ENCODE assay signal across 11 mouse cellular contexts in genomic region chr13:36367712-36368491, GRCm38 (mm10).
DNase-seq lines count a peak whose midpoint lies in the region; ATAC-seq lines count a peak whose summit lies in the region.
"Had no signal": no experiment of that assay in that cellular context is flagged by ENCODE, and none has a peak within 500 bp of the region (broad histone marks: within the 10 kb centered on the region; RNA-seq: fewer than 3 reads in every experiment).

No protein-coding gene starts in this region.

- H3K4me3 ChIP-seq in hindbrain, embryonic 13.5 days: no peak overlapping the region
- H3K4me3 ChIP-seq in hindbrain, embryonic 10.5 days: no peak overlapping the region
- H3K4me3 ChIP-seq: heart, embryonic 10.5 days; lung, embryonic 15.5 days had no signal

- no peak for DNase-seq in hindbrain, embryonic 10.5 days (ENCODE audit: low spot score)
- peak; percentile 78 for DNase-seq in 416B (ENCODE audit: low read depth)
- peak; percentile 19 for DNase-seq in Muller cell, postnatal 12 days (ENCODE audit: inconsistent ontology term)
- peak; percentile 36 to 84 for DNase-seq in left cerebral cortex, postnatal 25 days (ENCODE audit: low spot score in 2 of 2)
- no peak for DNase-seq in adrenal gland, adult 2 months
- DNase-seq in heart, adult 18-20 months: no peak
- no peak for DNase-seq in heart, postnatal 25 days (ENCODE audit: low spot score)
- DNase-seq: kidney, postnatal 10 days had no signal

- no peak for ATAC-seq in hindbrain, embryonic 13.5 days (ENCODE audit: low FRiP score)

- no peak overlapping the region for H3K4me2 ChIP-seq in hindbrain, embryonic 13.5 days
- H3K4me2 ChIP-seq: lung, embryonic 15.5 days had no signal

- intact Hi-C loops in left cerebral cortex, postnatal 25 days (cut with DNase I): loop anchor here (1.0 to 5.0 kb wide), 4 partner anchors 136 to 359 kb away; no protein-coding TSS in a partner anchor
- intact Hi-C loops in heart, postnatal 25 days (cut with DNase I): no loop called here

- H3K4me1 ChIP-seq in hindbrain, embryonic 13.5 days (replicated peaks): peaks cover 4% of the 10 kb centered on the region
- H3K4me1 ChIP-seq in hindbrain, embryonic 10.5 days (replicated peaks): no peaks in the 10 kb centered on the region
- H3K4me1 ChIP-seq: heart, embryonic 10.5 days; lung, embryonic 15.5 days had no signal

- no peaks in the 10 kb centered on the region for H3K27me3 ChIP-seq in hindbrain, embryonic 13.5 days
- no peaks in the 10 kb centered on the region for H3K27me3 ChIP-seq in hindbrain, embryonic 10.5 days (ENCODE audit: insufficient read depth, poor library complexity, severe bottlenecking)
- H3K27me3 ChIP-seq: lung, embryonic 15.5 days had no signal

- no peak overlapping the region for H3K9ac ChIP-seq in hindbrain, embryonic 13.5 days
- H3K9ac ChIP-seq: lung, embryonic 15.5 days had no signal

- H3K36me3 ChIP-seq in hindbrain, embryonic 13.5 days: no peaks in the 10 kb centered on the region
- no peaks in the 10 kb centered on the region for H3K36me3 ChIP-seq in hindbrain, embryonic 10.5 days
- H3K36me3 ChIP-seq: heart, embryonic 10.5 days; lung, embryonic 15.5 days had no signal

- no peaks in the 10 kb centered on the region for H3K9me3 ChIP-seq in hindbrain, embryonic 13.5 days
- no peaks in the 10 kb centered on the region for H3K9me3 ChIP-seq in hindbrain, embryonic 10.5 days
- H3K9me3 ChIP-seq: heart, embryonic 10.5 days; lung, embryonic 15.5 days had no signal

- peak overlapping the region; percentile 30; the same call in 1 of the 2 replicates for H3K27ac ChIP-seq in hindbrain, embryonic 13.5 days
- H3K27ac ChIP-seq in hindbrain, embryonic 10.5 days: no peak overlapping the region
- H3K27ac ChIP-seq: heart, embryonic 10.5 days; lung, embryonic 15.5 days had no signal

Comparison
In these comparisons a context has a peak if more than half of its experiments do, and no peak if none do; other contexts are left out.
1. DNase-seq: peak in 416B (single experiment), Muller cell, postnatal 12 days (single experiment) and left cerebral cortex, postnatal 25 days (2 of 2); none in hindbrain, embryonic 10.5 days (single experiment), adrenal gland, adult 2 months (single experiment), heart, adult 18-20 months (0 of 2) and heart, postnatal 25 days (single experiment).